29 mouse cellular contexts compared by ENCODE assay signal in genomic region chr17:35255704-35256103, GRCm38 (mm10). TPM values are rescaled to one million over a fixed set of nuclear protein-coding genes. Genes with fewer than 3 reads are reported as not detected.
DNase-seq lines count a peak whose midpoint lies in the region; ATAC-seq and TF ChIP-seq lines count a peak whose summit lies in the region.
"Had no signal": no experiment of that assay in that cellular context is flagged by ENCODE, and none has a peak within 500 bp of the region (broad histone marks: within the 10 kb centered on the region; RNA-seq: fewer than 3 reads in every experiment).

No protein-coding gene starts in this region.

- H3K9ac ChIP-seq in limb, embryonic 11.5 days (ENCODE audit: low read length), result no peak overlapping the region
- H3K9ac ChIP-seq in neural tube, embryonic 11.5 days (ENCODE audit: low read length), result no peak overlapping the region
- H3K9ac ChIP-seq: embryonic facial prominence, embryonic 12.5 days; embryonic facial prominence, embryonic 15.5 days; forebrain, postnatal 0 days; hindbrain, embryonic 12.5 days; hindbrain, embryonic 15.5 days had no signal

- H3K9me3 ChIP-seq in limb, embryonic 11.5 days (ENCODE audit: control insufficient read depth, low read length), result no peaks in the 10 kb centered on the region
- no peaks in the 10 kb centered on the region for H3K9me3 ChIP-seq in limb, embryonic 10.5 days (replicated peaks)
- H3K9me3 ChIP-seq in neural tube, embryonic 11.5 days (ENCODE audit: control insufficient read depth, low read length), result no peaks in the 10 kb centered on the region
- H3K9me3 ChIP-seq: embryonic facial prominence, embryonic 12.5 days; embryonic facial prominence, embryonic 15.5 days; hindbrain, embryonic 12.5 days; hindbrain, embryonic 15.5 days had no signal

- peak overlapping the region; percentile 10; the same call in 1 of the 2 replicates for H3K4me2 ChIP-seq in limb, embryonic 11.5 days (ENCODE audit: low read depth, severe bottlenecking)
- no peak overlapping the region for H3K4me2 ChIP-seq in neural tube, embryonic 11.5 days (ENCODE audit: low read depth)
- H3K4me2 ChIP-seq: embryonic facial prominence, embryonic 12.5 days; embryonic facial prominence, embryonic 15.5 days; heart, embryonic 11.5 days; hindbrain, embryonic 12.5 days; hindbrain, embryonic 15.5 days had no signal

- H3K4me3 ChIP-seq in limb, embryonic 11.5 days (ENCODE audit: low read depth, low read length), result no peak overlapping the region
- H3K4me3 ChIP-seq in limb, embryonic 10.5 days, result no peak overlapping the region
- no peak overlapping the region for H3K4me3 ChIP-seq in neural tube, embryonic 11.5 days (ENCODE audit: low read depth, low read length)
- no peak overlapping the region for H3K4me3 ChIP-seq in bone marrow macrophage, adult 2 months (ENCODE audit: insufficient read depth, low read length)
- H3K4me3 ChIP-seq: embryonic facial prominence, embryonic 12.5 days; embryonic facial prominence, embryonic 15.5 days; heart, adult 2 months; hindbrain, embryonic 12.5 days; hindbrain, embryonic 15.5 days had no signal

- H3K27me3 ChIP-seq in limb, embryonic 11.5 days (ENCODE audit: control insufficient read depth, insufficient read depth, low read length), result 0 out of 2 replicates have a peak, but pooled peaks cover under 1% of the 10 kb centered on the region
- peaks cover 9% of the 10 kb centered on the region for H3K27me3 ChIP-seq in limb, embryonic 10.5 days (ENCODE audit: low read depth, poor library complexity, severe bottlenecking)
- no peaks in the 10 kb centered on the region for H3K27me3 ChIP-seq in neural tube, embryonic 11.5 days (ENCODE audit: control insufficient read depth, insufficient read depth, low read length)
- H3K27me3 ChIP-seq: embryonic facial prominence, embryonic 15.5 days; hindbrain, embryonic 15.5 days; Patski had no signal

- no peaks in the 10 kb centered on the region for H3K4me1 ChIP-seq in limb, embryonic 11.5 days (ENCODE audit: control insufficient read depth, insufficient read depth, low read length)
- H3K4me1 ChIP-seq in limb, embryonic 10.5 days, result peaks cover 3% of the 10 kb centered on the region; the same call in 1 of the 2 replicates
- no peaks in the 10 kb centered on the region for H3K4me1 ChIP-seq in neural tube, embryonic 11.5 days (ENCODE audit: control insufficient read depth, insufficient read depth, low read length)
- H3K4me1 ChIP-seq in bone marrow macrophage, adult 2 months (ENCODE audit: control insufficient read depth, insufficient read depth, low read length), result peaks cover 35% of the 10 kb centered on the region
- H3K4me1 ChIP-seq: embryonic facial prominence, embryonic 12.5 days; embryonic facial prominence, embryonic 15.5 days had no signal

- TF ChIP-seq CTCF in bone marrow macrophage, adult 2 months (IDR thresholded peaks at IDR 0.05; ENCODE audit: low read depth, low read length), result no peak

- H3K36me3 ChIP-seq in limb, embryonic 11.5 days (ENCODE audit: control insufficient read depth, insufficient read depth, low read length), result peaks cover 21% of the 10 kb centered on the region
- H3K36me3 ChIP-seq in limb, embryonic 10.5 days, result peaks cover 37% of the 10 kb centered on the region
- H3K36me3 ChIP-seq in neural tube, embryonic 11.5 days (ENCODE audit: control insufficient read depth, insufficient read depth, low read length), result peaks cover 17% of the 10 kb centered on the region

- DNase-seq in heart, adult 11 months, result peak; percentile 86
- DNase-seq in heart, adult 8-10 months (ENCODE audit: low spot score), result no peak
- no peak for DNase-seq in limb, embryonic 11.5 days (ENCODE audit: low spot score)
- DNase-seq in limb, embryonic 10.5 days (ENCODE audit: low spot score), result no peak
- peak; percentile 8 for DNase-seq in neural tube, embryonic 11.5 days (ENCODE audit: low spot score)
- no peak for DNase-seq in neural tube, embryonic 10.5 days (ENCODE audit: extremely low spot score, low spot score)
- DNase-seq in kidney, postnatal 10 days, result no peak
- DNase-seq: adrenal gland, postnatal 10 days; adrenal gland, postnatal 36 days; cerebellum, adult 11 months; forebrain, postnatal 0 days; gastrocnemius, postnatal 25 days; heart, adult 2 months had no signal

- H3K27ac ChIP-seq in limb, embryonic 11.5 days (replicated peaks; ENCODE audit: low read depth, low read length), result no peak overlapping the region
- no peak overlapping the region for H3K27ac ChIP-seq in limb, embryonic 10.5 days
- no peak overlapping the region for H3K27ac ChIP-seq in neural tube, embryonic 11.5 days (ENCODE audit: low read depth, low read length)
- H3K27ac ChIP-seq in bone marrow macrophage, adult 2 months (ENCODE audit: insufficient read depth, low read depth, low read length), result peak overlapping the region; percentile 5; the same call in 1 of the 2 replicates
- H3K27ac ChIP-seq: embryonic facial prominence, embryonic 12.5 days; embryonic facial prominence, embryonic 15.5 days; heart, adult 2 months; hindbrain, embryonic 12.5 days; hindbrain, embryonic 15.5 days had no signal

- ATAC-seq in limb, embryonic 11.5 days (ENCODE audit: insufficient number of reproducible peaks, low FRiP score, low TSS enrichment, low read depth), result no peak
- no peak for ATAC-seq in neural tube, embryonic 11.5 days (ENCODE audit: insufficient read depth, low FRiP score, low TSS enrichment)
- ATAC-seq: CD4-positive, CD25-positive, alpha-beta regulatory T cell, adult 4 months; forebrain, postnatal 0 days; Patski had no signal

- TF ChIP-seq POLR2A in bone marrow macrophage, adult 2 months (IDR thresholded peaks at IDR 0.05; ENCODE audit: borderline replicate concordance, low read depth, low read length), result no peak

- 57% methylated on average over 4 of the region's 4 CpGs for WGBS in limb, embryonic 11.5 days
- 65% methylated on average over 4 of the region's 4 CpGs for WGBS in limb, embryonic 10.5 days
- WGBS in neural tube, embryonic 11.5 days, result 63% methylated on average over 4 of the region's 4 CpGs

RNA-seq across cellular contexts. Expression of gene H2-D1, which starts 6.8 kb away (rescaled TPM):
- 100 to 1,000 TPM; 108 to 169 (median 117) TPM for total RNA-seq in heart, adult 8-10 months (2022)
- 15.7 and 16.3 TPM in 2 replicates for polyA plus RNA-seq in limb, embryonic 11.5 days (2014; fragmentation: Nextera tagmentation; extraction: Ambion mirVana)
- polyA plus RNA-seq in limb, embryonic 10.5 days (2016; fragmentation: Nextera tagmentation; extraction: Ambion mirVana), result 21.4 and 23.1 TPM in 2 replicates
- polyA plus RNA-seq in neural tube, embryonic 11.5 days (2014; fragmentation: Nextera tagmentation; extraction: Ambion mirVana), result 47.9 and 56.5 TPM in 2 replicates
- polyA plus RNA-seq in bone marrow macrophage, adult 2 months (2012; ENCODE audit: insufficient read depth, insufficient read length, missing spikeins), result 2,808 and 2,856 TPM in 2 replicates

RNA-seq across cellular contexts. Expression of gene Ddx39b, which starts 14.2 kb away (rescaled TPM):
- total RNA-seq in heart, adult 8-10 months (2022), result 10 to 100 TPM; 76.7 to 92.1 (median 86.6) TPM
- polyA plus RNA-seq in limb, embryonic 11.5 days (2014; fragmentation: Nextera tagmentation; extraction: Ambion mirVana), result 739 and 748 TPM in 2 replicates
- polyA plus RNA-seq in limb, embryonic 10.5 days (2016; fragmentation: Nextera tagmentation; extraction: Ambion mirVana), result 749 and 792 TPM in 2 replicates
- polyA plus RNA-seq in neural tube, embryonic 11.5 days (2014; fragmentation: Nextera tagmentation; extraction: Ambion mirVana), result 634 and 672 TPM in 2 replicates
- 164 and 169 TPM in 2 replicates for polyA plus RNA-seq in bone marrow macrophage, adult 2 months (2012; ENCODE audit: insufficient read depth, insufficient read length, missing spikeins)

RNA-seq across cellular contexts. Expression of gene Nfkbil1, which starts 20.1 kb away (rescaled TPM):
- 1 to 10 TPM; 8.2 to 9.4 (median 8.5) TPM for total RNA-seq in heart, adult 8-10 months (2022)
- polyA plus RNA-seq in limb, embryonic 11.5 days (2014; fragmentation: Nextera tagmentation; extraction: Ambion mirVana), result 4.0 and 4.6 TPM in 2 replicates
- polyA plus RNA-seq in limb, embryonic 10.5 days (2016; fragmentation: Nextera tagmentation; extraction: Ambion mirVana), result 10.7 and 12.1 TPM in 2 replicates
- 4.7 and 5.0 TPM in 2 replicates for polyA plus RNA-seq in neural tube, embryonic 11.5 days (2014; fragmentation: Nextera tagmentation; extraction: Ambion mirVana)
- polyA plus RNA-seq in bone marrow macrophage, adult 2 months (2012; ENCODE audit: insufficient read depth, insufficient read length, missing spikeins), result 15.5 and 15.7 TPM in 2 replicates

RNA-seq across cellular contexts. Expression of gene Atp6v1g2, which starts 22.2 kb away (rescaled TPM):
- total RNA-seq in heart, adult 8-10 months (2022), result 1 to 10 TPM; 1.7 to 3.6 (median 1.9) TPM
- polyA plus RNA-seq in limb, embryonic 11.5 days (2014; fragmentation: Nextera tagmentation; extraction: Ambion mirVana), result 3.9 and 5.9 TPM in 2 replicates
- polyA plus RNA-seq in limb, embryonic 10.5 days (2016; fragmentation: Nextera tagmentation; extraction: Ambion mirVana), result 4.5 and 5.2 TPM in 2 replicates
- 14.1 and 16.8 TPM in 2 replicates for polyA plus RNA-seq in neural tube, embryonic 11.5 days (2014; fragmentation: Nextera tagmentation; extraction: Ambion mirVana)
- polyA plus RNA-seq in bone marrow macrophage, adult 2 months (2012; ENCODE audit: insufficient read depth, insufficient read length, missing spikeins), result 11.2 and 15.1 TPM in 2 replicates

RNA-seq across cellular contexts. Expression of gene Gm16181, which starts 35.1 kb away (rescaled TPM):
- total RNA-seq in heart, adult 8-10 months (2022), result under 1 TPM in 1 of 4 experiments, not detected in 3; 0.72 TPM
- not detected in 2 replicates for polyA plus RNA-seq in limb, embryonic 11.5 days (2014; fragmentation: Nextera tagmentation; extraction: Ambion mirVana)
- polyA plus RNA-seq in limb, embryonic 10.5 days (2016; fragmentation: Nextera tagmentation; extraction: Ambion mirVana), result 0.30 and 0.33 TPM in 2 replicates
- 0.50 TPM in 1 of 2 replicates, not detected in the other for polyA plus RNA-seq in neural tube, embryonic 11.5 days (2014; fragmentation: Nextera tagmentation; extraction: Ambion mirVana)
- polyA plus RNA-seq in bone marrow macrophage, adult 2 months (2012; ENCODE audit: insufficient read depth, insufficient read length, missing spikeins), result not detected in 2 replicates
- total RNA-seq: adrenal gland, adult 18-20 months; adrenal gland, postnatal 36 days; ES-E14; forebrain, postnatal 0 days; gastrocnemius, adult 8-10 months; heart, adult 2 months; hematopoietic stem cell, adult 5-6 weeks had no signal
- polyA plus RNA-seq: C2C12; embryonic facial prominence, embryonic 12.5 days; forebrain, embryonic 11.5 days; forebrain, embryonic 14.5 days; forebrain, postnatal 0 days; heart, embryonic 14.5 days had no signal

Comparison
In these comparisons a context has a peak if more than half of its experiments do, and no peak if none do; other contexts are left out.
1. DNase-seq: peak in heart, adult 11 months (single experiment) and neural tube, embryonic 11.5 days (single experiment); none in heart, adult 8-10 months (single experiment), limb, embryonic 11.5 days (single experiment), limb, embryonic 10.5 days (single experiment), neural tube, embryonic 10.5 days (single experiment) and kidney, postnatal 10 days (single experiment).
2. RNA of gene H2-D1, which starts 6.8 kb away (polyA plus RNA-seq): 2,808 to 2,856 TPM in bone marrow macrophage, adult 2 months; 47.9 to 56.5 TPM in neural tube, embryonic 11.5 days, 21.4 to 23.1 TPM in limb, embryonic 10.5 days and 15.7 to 16.3 TPM in limb, embryonic 11.5 days; every median in the first group is over 10 times any median in the second.